Mouse (Mus musculus): ENCODE data around the gene Efna2.

Gene Efna2

GRCm38 (mm10) chr10:80227877-80228775 lies 48.8 kb downstream of the Efna2 start:
- no peak for DNase-seq (ENCODE audit: low read depth, low spot score)

DNA sequence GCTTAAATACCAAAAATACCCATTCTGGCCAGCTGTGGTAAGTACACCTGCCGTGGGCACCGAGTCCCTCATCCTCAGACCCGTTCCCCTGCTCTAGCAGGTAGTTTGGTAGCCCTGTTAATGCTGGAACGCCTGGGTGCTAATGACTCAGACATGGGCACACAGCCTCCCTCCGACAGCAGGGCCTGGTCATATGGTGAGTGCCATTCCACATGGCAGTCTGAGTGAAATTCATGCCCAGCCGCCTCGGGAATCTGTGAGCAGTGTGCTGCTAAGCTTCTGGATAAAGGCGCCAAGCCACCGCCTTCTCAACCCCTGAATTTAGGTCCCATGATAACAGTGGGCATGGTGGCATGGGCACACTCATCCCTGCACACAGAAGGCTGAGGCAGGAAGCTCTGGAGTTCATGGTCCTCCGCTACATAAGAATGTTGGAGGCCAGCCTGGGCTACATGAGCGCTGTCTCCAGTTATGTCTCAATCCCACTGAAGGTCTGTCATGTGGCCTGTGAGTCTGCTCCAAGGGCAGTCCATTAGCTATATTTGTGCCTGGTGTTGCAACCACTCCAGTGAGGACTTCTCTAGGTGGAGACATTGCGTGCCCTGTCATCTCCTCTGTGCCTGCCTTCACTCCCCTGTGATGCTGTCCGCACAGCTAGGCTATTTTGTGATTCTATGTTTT lies 57.0 kb downstream of the Efna2 start:
- no peak for DNase-seq (ENCODE audit: low read depth, low spot score)

DNA sequence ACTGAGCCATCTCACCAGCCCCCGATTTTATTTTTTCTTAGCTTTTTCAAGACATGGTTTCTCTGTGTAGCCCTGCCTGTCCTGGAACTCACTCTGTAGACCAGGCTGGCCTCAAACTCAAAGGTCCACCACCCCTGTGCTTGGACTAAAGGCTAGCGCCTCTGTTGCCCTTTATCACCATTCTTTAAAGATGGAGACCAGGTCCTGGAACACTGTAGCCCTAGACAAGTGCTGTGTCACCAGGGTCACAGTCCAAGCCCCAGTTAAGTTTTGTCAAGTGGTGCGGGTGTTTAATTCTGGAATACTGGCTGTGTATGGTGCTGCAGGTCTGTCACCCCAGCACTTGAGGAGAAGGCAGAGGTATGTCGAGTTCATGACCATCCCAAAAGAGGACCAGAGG lies 57.7 kb downstream of the Efna2 start:
- DNase-seq (ENCODE audit: low read depth, low spot score): no peak

GRCm38 (mm10) chr10:80238306-80238705 lies 59.0 kb downstream of the Efna2 start:
- no peak for DNase-seq (ENCODE audit: low read depth, low spot score)

Data from telencephalon, adult 2 months (tissue).